Mouse (Mus musculus) stomach, postnatal 0 days (tissue): ENCODE results near the gene Cgnl1.

Source experiments
- CTCF ChIP-seq: IDR thresholded peaks from 2 replicates; pipeline ENCODE4 v1.5.1; 2016; ENCODE audit warnings: antibody characterized with exemption, low read depth, mild to moderate bottlenecking, moderate library complexity
- EP300 ChIP-seq: optimal IDR thresholded peaks from 2 replicates; pipeline ENCODE3; 2016; ENCODE audit warnings: antibody characterized with exemption

- peak; percentile 43 for TF ChIP-seq CTCF
- no peak for TF ChIP-seq EP300
Measured at GRCm38 (mm10) chr9:71666432-71666831, 105.0 kb downstream of the Cgnl1 start.
